ENCODE assay signal across 23 mouse cellular contexts in genomic region chr12:82433311-82433710, GRCm38 (mm10).
DNase-seq lines count a peak whose midpoint lies in the region; TF ChIP-seq lines count a peak whose summit lies in the region.
"Had no signal": no experiment of that assay in that cellular context is flagged by ENCODE, and none has a peak within 500 bp of the region (broad histone marks: within the 10 kb centered on the region; RNA-seq: fewer than 3 reads in every experiment).

No protein-coding gene starts in this region.

- peak overlapping the region; percentile 74 for H3K27ac ChIP-seq in layer of hippocampus, adult 2 months
- 0 out of 2 replicates have a peak overlapping the region, but pooled peaks have one; percentile 2 for H3K27ac ChIP-seq in cortical plate, adult 2 months (ENCODE audit: insufficient read depth, low read length)
- H3K27ac ChIP-seq: forebrain, embryonic 10.5 days; forebrain, embryonic 13.5 days; heart, adult 2 months; heart, embryonic 10.5 days; heart, embryonic 13.5 days; hindbrain, embryonic 14.5 days had no signal

- no peak overlapping the region for H3K4me3 ChIP-seq in layer of hippocampus, adult 2 months
- no peak overlapping the region for H3K4me3 ChIP-seq in cortical plate, adult 2 months (ENCODE audit: insufficient read depth, low read length)
- H3K4me3 ChIP-seq: forebrain, embryonic 10.5 days; forebrain, embryonic 13.5 days; heart, adult 2 months; heart, embryonic 10.5 days; heart, embryonic 13.5 days had no signal

- no peak for TF ChIP-seq POLR2A in cortical plate, adult 2 months (IDR thresholded peaks at IDR 0.05; ENCODE audit: extremely low read depth, insufficient read depth, low read length)

- peaks cover 14% of the 10 kb centered on the region for H3K4me1 ChIP-seq in cortical plate, adult 2 months (ENCODE audit: control insufficient read depth, insufficient read depth, low read length)
- H3K4me1 ChIP-seq: forebrain, embryonic 10.5 days; forebrain, embryonic 13.5 days had no signal

- peak; percentile 12 for DNase-seq in embryo, embryonic 10.5 days (ENCODE audit: low spot score)
- DNase-seq in embryo, embryonic 10 days (ENCODE audit: low spot score), result no peak
- no peak for DNase-seq in layer of hippocampus, adult 2 months (ENCODE audit: low spot score in 2 of 2)
- no peak for DNase-seq in layer of hippocampus, adult 9-10 months (ENCODE audit: low spot score)
- peak; percentile 8 for DNase-seq in ES-CJ7 (ENCODE audit: low read depth, low spot score)
- DNase-seq in lung, postnatal 25 days (ENCODE audit: low spot score), result no peak
- DNase-seq in cerebellum, postnatal 36 days, result no peak
- DNase-seq: adrenal gland, adult 8-10 months; adrenal gland, postnatal 25 days; cerebellum, adult 11-12 months; cerebellum, adult 8-10 months; cerebellum, postnatal 10 days; gastrocnemius, postnatal 10 days; gastrocnemius, postnatal 36 days; heart, adult 2 months; heart, postnatal 14 days; heart, postnatal 4 days had no signal

- no peak for TF ChIP-seq CTCF in layer of hippocampus, adult 2 months (conservative IDR thresholded peaks at IDR 0.05)
- TF ChIP-seq CTCF in cortical plate, adult 2 months (IDR thresholded peaks at IDR 0.05; ENCODE audit: extremely low read depth, insufficient read depth, low read length), result no peak

Comparison
In these comparisons a context has a peak if more than half of its experiments do, and no peak if none do; other contexts are left out.
1. DNase-seq: peak in embryo, embryonic 10.5 days (single experiment) and ES-CJ7 (single experiment); none in embryo, embryonic 10 days (single experiment), layer of hippocampus, adult 2 months (0 of 2), layer of hippocampus, adult 9-10 months (single experiment), lung, postnatal 25 days (single experiment) and cerebellum, postnatal 36 days (0 of 2).